Mouse (Mus musculus): ENCODE measurements around the gene Fxr2. TPM values are rescaled to one million over a fixed set of nuclear protein-coding genes. Genes with fewer than 3 reads are reported as not detected.
A peak's percentile ranks its signal among the peaks of the same experiment; 100 is the strongest.

Gene Fxr2
- total and polyA plus RNA-seq, 2 experiments: 18.1 to 33.9 TPM

DNA sequence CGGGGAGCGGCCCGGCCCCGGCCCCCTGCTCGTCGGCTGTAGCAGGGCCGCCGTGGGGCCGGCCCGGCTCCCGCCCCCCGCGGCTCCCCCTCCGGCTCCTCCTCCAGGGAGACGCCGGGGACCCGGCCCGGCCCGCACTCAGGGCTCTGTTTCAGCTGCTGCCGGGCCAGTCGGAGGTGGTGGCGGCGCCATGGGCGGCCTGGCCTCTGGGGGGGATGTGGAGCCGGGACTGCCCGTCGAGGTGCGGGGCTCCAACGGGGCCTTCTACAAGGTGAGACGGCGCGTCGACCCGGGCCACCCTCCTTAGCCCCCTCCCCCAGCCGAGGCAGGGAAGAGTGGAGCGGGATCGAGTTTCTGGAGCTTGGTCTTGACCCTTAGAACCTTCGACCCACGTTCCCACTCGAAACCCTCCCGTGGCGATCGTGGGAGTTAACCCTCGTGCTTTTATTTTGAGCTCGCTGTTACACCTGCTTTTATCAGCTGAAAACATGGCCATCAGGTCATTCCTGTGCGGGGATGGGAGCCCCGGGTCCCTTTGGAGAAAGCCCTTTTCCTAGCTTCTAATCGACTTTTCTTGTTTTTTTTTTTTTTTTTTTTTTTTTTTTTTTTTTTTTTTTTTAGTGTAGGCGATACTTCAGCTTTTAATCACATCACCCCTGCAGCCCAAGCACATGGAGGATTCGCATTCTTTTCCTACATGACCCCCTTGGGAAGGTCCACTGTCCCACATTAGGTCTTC, 507 bp downstream of the Fxr2 start:
- Histone ChIP-seq H3K4me3 (ENCODE audit: insufficient read depth, low read depth, low read length) (peak overlapping the region; percentile 97), H3K36me3 (ENCODE audit: control insufficient read depth, insufficient read depth, low read length) (peaks cover 4% of the 10 kb centered on the region; the same call in 1 of the 2 replicates), H3K27ac (replicated peaks; ENCODE audit: insufficient read depth, low read depth, low read length) (peak overlapping the region; percentile 80), H3K4me1 (ENCODE audit: control insufficient read depth, insufficient read depth, low read length) (peaks cover 10% of the 10 kb centered on the region), H3K9ac (ENCODE audit: low read depth, low read length) (peak overlapping the region; percentile 95), H3K79me2 (ENCODE audit: control insufficient read depth, insufficient read depth, low read length) (peaks cover 9% of the 10 kb centered on the region; the same call in 1 of the 2 replicates), H3K27me3 (ENCODE audit: control insufficient read depth, insufficient read depth, low read length) (no peaks in the 10 kb centered on the region)
- no peak for DNase-seq (ENCODE audit: extremely low read depth, low read depth, low spot score)
- TF ChIP-seq CTCF (IDR thresholded peaks at IDR 0.05; ENCODE audit: low read depth, low read length): no peak
- no peak for TF ChIP-seq POLR2A (IDR thresholded peaks at IDR 0.05; ENCODE audit: extremely low read depth, insufficient read depth, low read length)
- WGBS: under 1% methylated on average over 50 of the region's 50 CpGs

DNA sequence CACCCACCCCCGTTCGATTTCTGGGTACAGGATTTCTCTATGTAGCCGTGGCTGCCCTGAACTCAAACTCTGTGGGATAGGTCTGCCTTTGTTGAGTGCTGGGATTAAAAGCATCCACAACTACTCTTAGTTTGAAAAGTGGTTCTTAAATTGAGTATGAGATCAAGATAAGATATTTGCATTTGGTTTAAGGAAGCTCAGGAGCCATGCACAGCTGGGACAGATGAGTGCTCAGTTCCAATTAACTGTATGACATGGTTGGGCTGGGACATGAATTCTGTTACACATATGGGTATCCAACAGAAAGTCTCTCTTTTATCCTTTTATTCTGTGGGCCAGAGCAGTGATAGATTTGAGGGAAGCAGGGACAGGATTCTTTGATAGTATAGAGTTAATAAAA, 2.7 kb downstream of the Fxr2 start:
- 77% methylated on average over 3 of the region's 3 CpGs for WGBS
- TF ChIP-seq POLR2A (IDR thresholded peaks at IDR 0.05; ENCODE audit: extremely low read depth, insufficient read depth, low read length) (no peak), CTCF (IDR thresholded peaks at IDR 0.05; ENCODE audit: low read depth, low read length) (no peak)
- DNase-seq (ENCODE audit: extremely low read depth, low read depth, low spot score): no peak
- H3K4me3 ChIP-seq (ENCODE audit: insufficient read depth, low read depth, low read length): no peak overlapping the region
- H3K4me1 ChIP-seq (ENCODE audit: control insufficient read depth, insufficient read depth, low read length): peaks cover 10% of the 10 kb centered on the region
- no peak overlapping the region for H3K9ac ChIP-seq (ENCODE audit: low read depth, low read length)
- peaks cover 9% of the 10 kb centered on the region; the same call in 1 of the 2 replicates for H3K79me2 ChIP-seq (ENCODE audit: control insufficient read depth, insufficient read depth, low read length)
- H3K27ac ChIP-seq (replicated peaks; ENCODE audit: insufficient read depth, low read depth, low read length): no peak overlapping the region
- peaks cover 15% of the 10 kb centered on the region; the same call in 1 of the 2 replicates for H3K36me3 ChIP-seq (ENCODE audit: control insufficient read depth, insufficient read depth, low read length)
- H3K27me3 ChIP-seq (ENCODE audit: control insufficient read depth, insufficient read depth, low read length): no peaks in the 10 kb centered on the region

DNA sequence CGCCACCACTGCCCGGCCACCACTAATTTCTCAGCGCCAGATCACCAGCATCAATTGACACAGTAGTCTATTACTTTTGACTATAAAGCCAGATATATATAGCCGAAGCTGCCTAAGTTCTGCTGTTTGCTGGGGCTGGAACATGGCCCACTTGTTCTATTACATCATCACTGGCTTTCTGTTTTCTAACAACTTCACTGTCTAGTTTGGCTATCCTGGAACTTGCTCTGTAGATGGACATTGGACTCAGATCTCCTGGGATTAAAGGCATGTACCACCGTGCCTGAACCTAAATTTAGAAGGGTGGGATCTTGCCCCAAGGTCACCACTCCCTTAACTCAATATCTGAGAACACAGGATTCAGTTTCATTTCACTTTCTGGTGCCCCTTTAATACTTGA, 13.1 kb downstream of the Fxr2 start:
- WGBS: 53% methylated on average over 5 of the region's 5 CpGs
- no peaks in the 10 kb centered on the region; the same call in 1 of the 2 replicates for H3K79me2 ChIP-seq (ENCODE audit: control insufficient read depth, insufficient read depth, low read length)
- H3K4me3 ChIP-seq (ENCODE audit: insufficient read depth, low read depth, low read length): no peak overlapping the region
- H3K4me1 ChIP-seq (ENCODE audit: control insufficient read depth, insufficient read depth, low read length): peaks cover 4% of the 10 kb centered on the region; the same call in 1 of the 2 replicates
- H3K9ac ChIP-seq (ENCODE audit: low read depth, low read length): no peak overlapping the region
- H3K27ac ChIP-seq (replicated peaks; ENCODE audit: insufficient read depth, low read depth, low read length): no peak overlapping the region; the same call in 1 of the 2 replicates
- TF ChIP-seq POLR2A (IDR thresholded peaks at IDR 0.05; ENCODE audit: extremely low read depth, insufficient read depth, low read length): no peak
- TF ChIP-seq CTCF (IDR thresholded peaks at IDR 0.05; ENCODE audit: low read depth, low read length): no peak
- H3K36me3 ChIP-seq (ENCODE audit: control insufficient read depth, insufficient read depth, low read length): peaks cover 57% of the 10 kb centered on the region
- DNase-seq (ENCODE audit: extremely low read depth, low read depth, low spot score): peak; percentile 85
- H3K27me3 ChIP-seq (ENCODE audit: control insufficient read depth, insufficient read depth, low read length): no peaks in the 10 kb centered on the region

DNA sequence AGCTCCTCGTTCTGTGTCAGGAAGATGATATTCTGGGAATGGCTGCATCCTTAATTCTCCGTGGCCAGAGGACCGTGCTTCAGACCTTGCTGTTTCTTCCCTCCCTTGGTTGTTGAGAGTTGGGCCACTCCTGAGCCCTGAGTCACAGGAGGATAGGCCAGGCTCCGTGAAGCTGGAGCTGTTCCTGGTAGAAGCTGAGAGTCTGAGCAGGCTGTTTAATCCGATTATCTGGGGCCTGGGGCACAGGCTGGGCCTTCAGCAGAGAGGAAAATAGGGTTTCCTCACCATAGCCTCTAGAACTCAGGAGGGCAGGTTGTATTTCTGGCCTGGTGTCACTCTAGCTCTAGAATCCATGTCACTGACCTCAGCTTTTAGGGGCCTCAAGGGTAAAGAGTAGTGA, 20.6 kb downstream of the Fxr2 start:
- Histone ChIP-seq H3K4me1 (ENCODE audit: control insufficient read depth, insufficient read depth, low read length) (no peaks in the 10 kb centered on the region), H3K27me3 (ENCODE audit: control insufficient read depth, insufficient read depth, low read length) (no peaks in the 10 kb centered on the region), H3K4me3 (ENCODE audit: insufficient read depth, low read depth, low read length) (no peak overlapping the region), H3K27ac (replicated peaks; ENCODE audit: insufficient read depth, low read depth, low read length) (no peak overlapping the region), H3K79me2 (ENCODE audit: control insufficient read depth, insufficient read depth, low read length) (no peaks in the 10 kb centered on the region), H3K36me3 (ENCODE audit: control insufficient read depth, insufficient read depth, low read length) (peaks cover 35% of the 10 kb centered on the region), H3K9ac (ENCODE audit: low read depth, low read length) (no peak overlapping the region)
- TF ChIP-seq POLR2A (IDR thresholded peaks at IDR 0.05; ENCODE audit: extremely low read depth, insufficient read depth, low read length) (no peak), CTCF (IDR thresholded peaks at IDR 0.05; ENCODE audit: low read depth, low read length) (no peak)
- 78% methylated on average over 5 of the region's 5 CpGs for WGBS
- no peak for DNase-seq (ENCODE audit: extremely low read depth, low read depth, low spot score)

DNA sequence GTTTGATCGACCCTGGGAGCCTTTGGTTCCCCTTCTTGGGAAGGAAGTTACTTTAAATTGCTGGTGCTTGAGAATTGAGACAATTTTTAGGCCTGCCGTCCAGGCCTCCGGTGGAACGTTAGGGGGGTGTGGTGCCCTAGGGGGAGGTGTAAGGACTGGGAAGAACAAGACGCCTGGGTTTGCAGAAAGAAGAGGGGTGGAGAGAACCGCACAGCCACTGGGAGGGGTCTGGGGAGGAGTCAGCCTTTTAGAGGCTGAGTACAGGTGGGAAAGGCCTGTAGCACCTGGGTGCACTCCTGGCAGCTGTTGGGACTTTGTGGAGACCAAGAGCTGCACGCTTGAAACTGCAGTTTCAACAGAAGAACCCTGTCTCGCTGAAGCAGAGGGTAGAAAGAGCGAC, 22.0 kb downstream of the Fxr2 start:
- Histone ChIP-seq H3K4me1 (ENCODE audit: control insufficient read depth, insufficient read depth, low read length) (no peaks in the 10 kb centered on the region), H3K79me2 (ENCODE audit: control insufficient read depth, insufficient read depth, low read length) (no peaks in the 10 kb centered on the region), H3K36me3 (ENCODE audit: control insufficient read depth, insufficient read depth, low read length) (peaks cover 27% of the 10 kb centered on the region), H3K27ac (replicated peaks; ENCODE audit: insufficient read depth, low read depth, low read length) (no peak overlapping the region), H3K27me3 (ENCODE audit: control insufficient read depth, insufficient read depth, low read length) (no peaks in the 10 kb centered on the region), H3K4me3 (ENCODE audit: insufficient read depth, low read depth, low read length) (no peak overlapping the region), H3K9ac (ENCODE audit: low read depth, low read length) (no peak overlapping the region)
- TF ChIP-seq POLR2A (IDR thresholded peaks at IDR 0.05; ENCODE audit: extremely low read depth, insufficient read depth, low read length): no peak
- TF ChIP-seq CTCF (IDR thresholded peaks at IDR 0.05; ENCODE audit: low read depth, low read length): no peak
- whole genome bisulfite sequencing: 57% methylated on average over 9 of the region's 9 CpGs
- no peak for DNase-seq (ENCODE audit: extremely low read depth, low read depth, low spot score)
